Mouse (Mus musculus) frontal cortex, postnatal 14 days (tissue): ENCODE measurements around the gene Nsfl1c.
A peak's percentile ranks its signal among the peaks of the same experiment; 100 is the strongest.
"Not testable (repeated sequence)": the region's sequence is repeated elsewhere in the genome, so short reads cannot be mapped to it uniquely, and the experiment has no call there.

Experiments
- DNase-seq, 2 experiments: peaks; one replicate each; pipeline ENCODE4 v3.0.0; 2022; ENCODE audit warnings: low spot score in 2 of 2

The Nsfl1c gene

GRCm38 (mm10) chr2:151494035-151494803 is at the start of gene Nsfl1c:
Nsfl1c (plus strand) TSS chr2:151494182.
- DNase-seq = peak; percentile 91 to 95

GRCm38 (mm10) chr2:151476053-151476452 is 17.9 kb upstream of the Nsfl1c start, which contains the start of gene 4921509C19Rik:
4921509C19Rik (minus strand) TSS chr2:151476153.
- not testable (repeated sequence) for DNase-seq

DNA sequence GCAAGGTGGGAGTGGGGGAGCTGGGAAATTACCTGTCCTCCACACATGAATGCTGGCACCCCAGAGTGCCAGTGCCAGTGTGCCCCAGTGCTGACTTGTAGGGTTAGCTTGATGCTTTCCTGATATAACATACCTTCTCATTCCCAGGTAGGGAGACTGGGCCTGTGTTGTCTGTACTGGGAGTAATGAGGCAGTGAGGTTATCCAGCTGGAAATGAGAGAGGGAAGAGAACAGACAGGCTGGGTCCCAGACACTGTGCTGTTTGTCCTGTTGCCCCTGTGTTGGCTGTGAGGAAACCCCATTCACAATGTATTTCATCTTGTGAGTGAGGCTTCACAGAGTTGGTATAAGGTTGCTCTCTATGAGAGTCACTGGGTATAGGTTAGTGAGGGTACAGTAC is 7.5 kb upstream of the Nsfl1c start:
- DNase-seq = no peak

- no peak for DNase-seq
These were observed 4.4 kb downstream of the Nsfl1c start for GRCm38 (mm10) chr2:151498358-151498757.

DNA sequence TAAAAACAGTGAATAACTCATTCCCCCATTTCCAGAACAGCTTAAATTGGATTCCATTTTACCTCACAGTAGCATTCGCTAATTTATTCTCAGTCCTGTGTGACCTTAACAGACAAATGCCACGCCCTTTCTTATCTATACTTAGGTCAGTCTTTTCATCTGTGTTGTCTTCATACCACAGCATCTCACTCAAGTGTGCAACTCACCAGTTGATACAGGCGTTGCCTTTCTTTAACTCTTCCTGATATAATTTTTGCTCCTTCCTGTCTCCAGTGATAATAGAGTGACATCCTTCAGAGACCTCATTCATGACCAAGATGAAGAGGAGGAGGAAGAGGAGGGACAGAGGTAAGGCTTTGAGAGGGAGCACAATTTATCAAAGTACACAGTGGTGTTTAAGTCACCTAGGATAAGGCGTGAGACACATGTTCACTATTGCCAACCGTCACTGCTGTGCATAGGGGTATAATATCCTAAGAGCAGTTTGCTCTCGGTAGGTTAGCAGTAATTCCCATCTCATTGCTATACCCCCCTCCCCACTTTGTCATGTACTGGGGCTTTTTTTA is 6.5 kb downstream of the Nsfl1c start:
- no peak for DNase-seq

DNA sequence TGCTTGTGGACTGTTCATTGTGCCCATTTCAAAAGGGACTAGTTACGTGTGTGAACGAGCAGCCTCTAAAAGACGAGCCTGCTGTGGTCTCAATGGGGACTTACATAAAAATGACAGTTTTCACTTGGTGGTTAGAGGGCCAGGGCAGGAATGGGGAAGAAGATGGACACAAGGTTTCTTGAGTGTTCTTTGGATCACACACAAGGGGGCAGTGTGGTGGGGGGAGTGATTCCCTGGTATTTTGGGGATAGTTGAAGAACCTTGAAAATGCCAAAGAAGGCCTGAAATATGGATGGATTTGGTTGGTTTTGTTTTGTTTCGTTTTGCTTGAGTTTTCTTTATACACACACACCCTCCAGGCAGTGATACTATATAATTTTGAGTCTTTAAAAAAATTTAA is 10.2 kb downstream of the Nsfl1c start:
- DNase-seq = no peak

GRCm38 (mm10) chr2:151512199-151512598 is 18.2 kb downstream of the Nsfl1c start:
- DNase-seq = peak; percentile 34 to 48

DNA sequence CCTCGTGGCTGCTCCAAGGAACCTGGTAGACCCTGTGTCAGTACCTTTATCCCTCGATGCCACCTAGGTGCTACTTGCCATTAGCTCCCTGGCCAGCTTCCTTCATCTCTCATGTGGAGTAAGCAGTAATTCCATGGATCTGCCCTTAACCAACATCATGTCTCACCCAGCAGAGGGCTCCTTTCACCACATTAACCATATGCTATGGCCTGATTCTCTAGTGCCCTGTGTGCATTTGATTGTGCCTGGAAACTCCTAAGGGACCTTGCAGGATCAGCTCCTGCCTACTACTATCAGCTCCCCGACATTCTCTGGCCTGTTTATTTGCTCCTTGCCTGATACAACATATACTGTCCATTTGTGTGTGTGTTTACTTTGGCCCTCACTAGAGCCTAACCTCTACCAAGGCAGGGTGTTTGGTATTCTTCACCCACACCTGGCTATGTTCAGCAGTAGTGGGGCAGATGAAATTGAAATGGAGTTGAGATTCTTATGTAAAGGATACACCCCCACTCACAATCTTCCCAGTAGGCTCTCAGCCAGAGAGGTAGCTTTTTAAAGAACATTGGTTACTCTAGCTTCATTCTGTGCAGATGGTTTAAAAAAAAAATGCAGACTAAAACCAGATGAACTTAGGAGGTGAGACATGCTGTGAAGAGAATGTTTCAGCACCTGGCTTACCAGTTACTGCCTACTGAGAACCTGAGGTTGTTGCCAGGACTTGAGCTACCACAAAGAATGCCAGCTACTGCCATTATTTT is 19.7 kb downstream of the Nsfl1c start:
- no peak for DNase-seq

DNA sequence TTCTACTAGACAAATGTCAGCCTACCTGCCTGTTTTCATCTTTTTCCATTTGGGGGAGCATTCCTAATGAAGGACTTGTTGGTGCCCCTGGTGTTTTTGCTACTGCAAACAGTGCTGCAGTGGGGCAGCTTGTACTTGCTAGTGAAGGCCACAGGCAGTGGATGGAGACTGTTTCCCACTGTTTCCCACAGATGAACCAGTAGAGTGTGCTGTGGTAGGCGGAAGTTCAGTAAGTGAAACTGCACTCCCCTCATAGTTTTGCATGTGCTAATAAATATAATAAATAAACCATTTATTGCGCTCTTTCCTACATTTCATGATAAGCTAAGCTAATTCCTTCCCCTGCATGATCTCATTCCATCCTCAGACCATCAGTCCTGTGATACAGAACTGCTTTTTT is 25.0 kb downstream of the Nsfl1c start:
- DNase-seq = no peak

DNA sequence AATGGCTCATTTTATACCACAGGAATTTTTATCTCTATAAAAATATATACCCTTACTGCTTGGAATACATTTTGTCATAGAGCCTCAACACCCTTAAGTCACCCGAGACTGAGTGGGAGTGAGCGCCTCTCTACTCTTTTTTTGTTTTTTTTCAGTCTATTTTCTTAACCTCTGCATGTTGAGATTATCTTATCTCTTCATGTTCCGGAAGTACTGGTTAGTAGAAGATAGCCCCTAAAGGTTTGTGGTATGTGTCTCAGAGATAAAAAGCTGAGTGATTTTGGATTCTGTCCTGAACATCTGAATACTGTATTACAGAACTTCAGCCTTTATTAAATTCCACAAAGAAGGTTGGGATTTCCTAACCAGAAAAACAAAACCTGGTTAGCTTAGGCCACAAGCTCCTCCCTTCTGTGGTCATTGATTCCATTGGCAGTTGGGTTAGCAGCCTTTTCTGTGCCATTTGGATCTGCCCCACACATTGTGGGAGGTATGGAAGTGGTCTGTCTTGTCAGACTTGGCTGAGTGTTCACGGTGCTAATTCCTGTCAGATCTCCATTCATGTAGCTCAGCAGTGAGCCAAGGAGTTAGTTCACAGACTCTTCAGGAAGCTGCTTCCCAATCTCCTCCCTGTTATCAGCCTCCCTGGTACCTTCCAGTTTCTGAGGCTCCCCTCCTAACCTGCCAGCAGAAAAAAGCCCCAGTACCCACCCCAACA is 30.5 kb downstream of the Nsfl1c start:
- no peak for DNase-seq

DNA sequence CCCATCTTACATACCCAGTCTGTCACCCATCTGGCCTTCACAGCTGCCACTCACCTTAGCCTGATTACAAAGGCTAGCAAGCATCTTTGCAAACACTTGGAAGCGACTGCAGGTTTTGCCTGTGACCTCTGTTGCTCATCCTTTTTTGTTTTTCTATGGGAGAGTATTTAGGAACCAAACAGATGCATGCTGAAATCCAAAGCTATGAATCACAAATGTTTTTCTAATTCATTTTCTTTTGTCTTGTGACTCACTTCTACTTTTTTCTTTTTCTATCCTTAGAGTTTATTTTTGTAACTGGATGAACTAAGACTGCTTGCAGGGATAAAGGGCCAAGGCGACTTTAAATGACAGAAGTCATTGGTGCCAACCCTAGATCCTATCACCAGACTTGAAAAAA is 31.5 kb downstream of the Nsfl1c start:
- no peak for DNase-seq

DNA sequence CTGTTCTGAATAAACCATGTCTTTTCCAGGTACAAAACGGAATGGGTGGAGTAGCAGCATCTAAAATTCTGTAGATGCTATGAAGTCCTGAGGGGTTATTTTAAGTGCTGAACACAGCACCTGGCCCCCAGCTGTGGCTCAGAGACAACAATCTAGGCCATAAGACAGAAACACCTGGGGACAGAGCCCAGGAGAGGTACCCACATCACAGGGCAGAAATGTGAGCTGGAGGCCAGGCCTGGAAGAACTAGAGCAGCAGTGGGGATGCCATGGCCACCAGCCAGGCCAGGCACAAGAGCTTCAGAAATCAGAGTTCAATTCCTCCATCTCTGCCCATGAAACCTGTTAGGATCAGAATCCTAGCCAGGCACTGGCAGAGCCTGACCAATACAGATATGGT is 34.1 kb downstream of the Nsfl1c start:
- no peak for DNase-seq

DNA sequence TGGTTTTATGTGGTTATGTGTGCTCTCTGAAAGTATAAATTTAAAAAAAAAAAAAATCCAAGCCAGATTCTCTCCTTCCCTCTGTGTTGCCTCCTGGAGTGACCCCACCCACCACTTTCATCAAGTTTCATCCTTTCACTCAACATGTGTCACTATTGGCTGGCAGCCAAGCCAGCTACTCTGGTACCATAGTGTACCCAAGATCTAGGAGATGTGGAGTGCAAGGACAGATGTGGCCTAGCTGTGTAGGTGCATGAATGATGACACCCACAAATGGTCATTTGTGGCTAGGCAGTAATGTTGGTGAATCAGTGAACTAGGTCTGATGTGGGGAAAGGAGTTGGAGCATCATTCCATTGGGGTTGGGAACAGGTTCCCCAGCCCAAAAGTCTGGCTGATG is 35.2 kb downstream of the Nsfl1c start:
- DNase-seq = no peak

- DNase-seq = no peak
These were observed 36.6 kb downstream of the Nsfl1c start for GRCm38 (mm10) chr2:151530378-151531230.

DNA sequence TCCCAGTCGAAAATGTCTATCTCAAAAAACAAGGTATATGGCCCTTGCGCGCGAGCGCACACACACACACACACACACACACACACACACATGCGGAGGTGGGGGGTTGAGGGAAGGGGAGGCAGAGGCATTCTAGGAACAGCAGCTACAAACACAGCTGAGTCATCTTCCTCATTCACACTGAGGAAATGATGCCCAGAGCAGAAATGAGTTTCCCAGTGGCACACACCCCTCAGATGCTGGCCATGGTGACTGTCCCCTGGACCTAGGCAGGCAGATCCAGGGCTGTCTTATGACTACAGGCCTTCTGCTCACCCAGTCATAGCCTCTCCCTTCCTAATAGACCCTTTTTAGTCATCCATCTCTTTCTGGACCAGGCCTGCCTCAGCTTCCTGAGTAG is 39.6 kb downstream of the Nsfl1c start:
- DNase-seq = no peak

DNA sequence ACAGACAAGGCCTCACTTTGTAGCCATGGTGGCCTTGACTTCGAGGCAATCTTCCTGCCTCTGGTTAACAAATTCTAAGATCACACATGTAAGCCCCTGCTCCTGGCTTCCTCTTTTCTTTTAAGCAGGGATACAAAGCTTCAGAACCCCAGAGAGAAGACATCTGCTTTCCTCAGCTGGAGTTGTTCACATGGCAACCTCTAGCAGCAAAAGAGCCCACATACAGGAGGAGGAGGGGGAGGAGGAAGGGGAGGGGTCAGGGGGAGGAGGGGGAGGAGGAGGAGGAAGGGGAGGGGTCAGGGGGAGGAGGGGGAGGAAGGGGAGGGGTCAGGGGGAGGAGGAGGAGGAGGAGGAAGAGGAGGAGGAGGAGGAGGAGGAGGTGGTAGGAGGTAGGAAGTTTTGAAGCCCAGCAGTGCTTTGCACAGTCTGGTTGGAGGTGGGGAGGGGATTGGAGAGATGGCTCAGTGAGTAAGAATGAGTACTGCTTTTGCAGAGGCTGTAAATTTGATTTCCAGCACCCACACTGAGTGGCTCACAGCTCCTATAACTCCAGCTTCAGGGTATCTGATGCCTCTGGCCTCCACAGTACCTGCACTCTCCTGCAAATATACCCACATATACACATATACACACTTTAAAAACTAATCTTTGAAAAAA is 42.1 kb downstream of the Nsfl1c start:
- no peak for DNase-seq

GRCm38 (mm10) chr2:151536618-151536974 is 42.6 kb downstream of the Nsfl1c start:
- DNase-seq = peak in 1 of 2 experiments; percentile 33

- DNase-seq = no peak
These were observed 44.7 kb downstream of the Nsfl1c start for GRCm38 (mm10) chr2:151538646-151539045.

DNA sequence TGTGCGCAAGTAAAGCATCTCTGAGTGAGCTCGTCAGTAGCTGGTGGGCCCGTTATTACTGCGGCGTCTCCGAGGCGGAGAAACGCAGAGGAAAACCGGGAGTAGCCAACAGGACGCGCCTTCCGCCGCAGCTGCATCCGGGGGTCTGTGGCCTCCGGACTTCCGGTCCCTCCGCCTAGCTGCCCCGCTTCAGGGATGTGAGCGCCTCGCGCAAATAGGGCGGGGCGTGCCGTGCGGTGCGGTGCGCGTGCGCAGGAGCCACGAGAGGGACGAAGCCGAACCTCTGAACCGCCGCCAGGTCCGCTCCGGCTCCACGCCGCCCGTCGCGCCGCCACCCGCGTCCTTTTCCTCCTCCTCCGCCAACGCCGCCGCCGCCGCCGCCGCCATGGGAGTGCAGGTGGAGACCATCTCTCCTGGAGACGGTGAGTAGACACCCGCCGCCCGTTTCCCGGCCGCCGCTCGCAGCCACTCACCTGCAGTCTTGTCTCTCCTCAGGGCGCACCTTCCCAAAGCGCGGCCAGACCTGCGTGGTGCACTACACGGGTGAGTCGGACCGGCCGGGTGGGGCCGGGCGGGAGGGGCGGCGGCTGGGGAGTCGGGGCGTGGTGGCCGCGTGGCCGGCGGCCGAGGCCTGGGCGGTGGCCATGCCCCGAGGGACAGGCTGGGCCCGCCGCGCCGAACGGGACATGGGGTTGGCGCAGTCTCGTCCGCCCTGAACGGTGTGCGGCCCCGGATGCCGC is 48.5 kb downstream of the Nsfl1c start, which contains the start of gene Fkbp1a:
Gene Fkbp1a, plus strand, starts transcription at position 161 of the 740 bp plus-strand sequence.
- DNase-seq = peak; percentile 92 to 94
